Mouse (Mus musculus) ES-E14 (cell line): ENCODE results near the gene Klrg2.

Source experiments
- HCFC1 ChIP-seq: IDR thresholded peaks from 2 replicates; pipeline ENCODE4 v1.6.1; 2012; ENCODE audit warnings: low read length, inconsistent platforms, borderline replicate concordance; ENCODE audit not compliant: insufficient read depth
- MAFK ChIP-seq: IDR thresholded peaks from 2 replicates; pipeline ENCODE4 v1.6.1; 2014; ENCODE audit warnings: mild to moderate bottlenecking, low read depth, low read length, inconsistent platforms; ENCODE audit not compliant: insufficient read depth

- no peak for TF ChIP-seq HCFC1
- no peak for TF ChIP-seq MAFK
Measured at GRCm38 (mm10) chr6:38641645-38642044, 4.6 kb upstream of the Klrg2 start.
